Mouse (Mus musculus) left cerebral cortex, postnatal 10 days (tissue): Measurements from ENCODE around the gene Dok7. TPM values are rescaled to one million over a fixed set of nuclear protein-coding genes. Genes with fewer than 3 reads are reported as not detected.
A peak's percentile ranks its signal among the peaks of the same experiment; 100 is the strongest.

Source experiments
- microRNA-seq: library from miRNA; unstranded; fragments of <30 nt; microRNA quantifications from one replicate; pipeline ENCODE4 v1.2.0, GENCODE M21; 2022
- total RNA-seq, 2 experiments: library from RNA; stranded (reverse); gene quantifications; 2 replicates each; pipeline ENCODE4 v1.2.3; 2021

Dok7 gene
- total RNA-seq, 2 experiments from 2014 or later, result 12.0 to 16.5 TPM

Small RNAs within 50 kb of the gene (microRNA-seq; reads per million reads assigned to microRNA genes)
- gene Mir3097, result 21.6 reads per million, percentile 40 among the genes with 10 or more reads in this experiment

Other genes starting within 250 kb of the Dok7 start
- 10 to 100 TPM; 15.6 to 16.6 TPM for gene Msantd1, start 148.8 kb upstream of the Dok7 start, total RNA-seq
- gene Rgs12, start 107.3 kb upstream of the Dok7 start, total RNA-seq, result 10 to 100 TPM; 58.1 to 65.2 TPM
- 1 to 10 TPM in 1 of 2 experiments, under 1 TPM in 1; 0.91 to 1.1 TPM for gene Hgfac, start 15.3 kb upstream of the Dok7 start, total RNA-seq
- 100 to 1,000 TPM; 110 to 113 TPM for gene Lrpap1, start 49.0 kb downstream of the Dok7 start, total RNA-seq
- 10 to 100 TPM in 1 of 2 experiments, 1 to 10 TPM in 1; 6.5 to 12.0 TPM for gene Adra2c, start 221.6 kb downstream of the Dok7 start, total RNA-seq